Mouse (Mus musculus) common myeloid progenitor, adult 5-6 weeks (primary cell): ENCODE data around the gene Gm20671. TPM values are rescaled to one million over a fixed set of nuclear protein-coding genes. Genes with fewer than 3 reads are reported as not detected.
"Not testable (repeated sequence)": the region's sequence is repeated elsewhere in the genome, so short reads cannot be mapped to it uniquely, and the experiment has no call there.

Source experiments
- ATAC-seq: replicated peaks from 2 replicates; pipeline ENCODE4 v1.8.0; 2016; ENCODE audit warnings: low read depth, mild to moderate bottlenecking, moderate TSS enrichment, inconsistent platforms; ENCODE audit not compliant: poor library complexity, severe bottlenecking
- total RNA-seq: library from RNA; stranded (forward); fragments of 200-1000, 187-1606 nt; gene quantifications from 2 replicates; pipeline ENCODE4 v1.2.3, GENCODE M21; 2017

The Gm20671 gene
- total RNA-seq, 1 experiment from 2014 or later: not detected

GRCm38 (mm10) chr5:32786454-32786853, 40.5 kb downstream of the Gm20671 start:
- ATAC-seq: not testable (repeated sequence)

- ATAC-seq: peak; percentile 99
Observed at GRCm38 (mm10) chr5:32785313-32785915, 41.5 kb downstream of the Gm20671 start, which contains the start of gene Pisd. Gene Pisd, minus strand, starts transcription at chr5:32785646.

GRCm38 (mm10) chr5:32784726-32785125, 42.2 kb downstream of the Gm20671 start:
- ATAC-seq: no peak

- ATAC-seq: no peak
Observed at GRCm38 (mm10) chr5:32781596-32781995, 45.3 kb downstream of the Gm20671 start.

- peak; percentile 60 for ATAC-seq
Observed at GRCm38 (mm10) chr5:32778168-32778567, 48.7 kb downstream of the Gm20671 start.

GRCm38 (mm10) chr5:32772361-32772760, 54.5 kb downstream of the Gm20671 start:
- ATAC-seq: no peak

GRCm38 (mm10) chr5:32767636-32768373, 59.1 kb downstream of the Gm20671 start:
- ATAC-seq: no peak

- ATAC-seq: no peak
Observed at GRCm38 (mm10) chr5:32767004-32767403, 59.9 kb downstream of the Gm20671 start.

- peak; percentile 83 for ATAC-seq
Observed at GRCm38 (mm10) chr5:32761566-32762140, 65.3 kb downstream of the Gm20671 start.

- no peak for ATAC-seq
Observed at GRCm38 (mm10) chr5:32760787-32761186, 66.1 kb downstream of the Gm20671 start.

- ATAC-seq: not testable (repeated sequence)
Observed at GRCm38 (mm10) chr5:32760352-32760751, 66.6 kb downstream of the Gm20671 start.

- ATAC-seq: no peak
Observed at GRCm38 (mm10) chr5:32759662-32760061, 67.2 kb downstream of the Gm20671 start.

GRCm38 (mm10) chr5:32756141-32756540, 70.8 kb downstream of the Gm20671 start:
- ATAC-seq: no peak

- no peak for ATAC-seq
Observed at GRCm38 (mm10) chr5:32751736-32752135, 75.2 kb downstream of the Gm20671 start.

- ATAC-seq: no peak
Observed at GRCm38 (mm10) chr5:32748936-32749335, 78.0 kb downstream of the Gm20671 start.

- ATAC-seq: peak; percentile 62; the same call in 1 of the 2 replicates
Observed at GRCm38 (mm10) chr5:32747650-32748375, 79.1 kb downstream of the Gm20671 start.

- ATAC-seq: peak; percentile 87
Observed at GRCm38 (mm10) chr5:32745705-32746655, 80.9 kb downstream of the Gm20671 start.

GRCm38 (mm10) chr5:32742149-32742548, 84.8 kb downstream of the Gm20671 start:
- peak; percentile 16 for ATAC-seq

GRCm38 (mm10) chr5:32741377-32741776, 85.5 kb downstream of the Gm20671 start:
- ATAC-seq: peak; percentile 18; the same call in 1 of the 2 replicates
